Mouse (Mus musculus): Measurements from ENCODE around the gene Rtn4r. TPM values are rescaled to one million over a fixed set of nuclear protein-coding genes. Genes with fewer than 3 reads are reported as not detected.
A peak's percentile ranks its signal among the peaks of the same experiment; 100 is the strongest.

Gene Rtn4r
- polyA plus RNA-seq, 2 experiments: 7.6 to 17.3 TPM

DNA sequence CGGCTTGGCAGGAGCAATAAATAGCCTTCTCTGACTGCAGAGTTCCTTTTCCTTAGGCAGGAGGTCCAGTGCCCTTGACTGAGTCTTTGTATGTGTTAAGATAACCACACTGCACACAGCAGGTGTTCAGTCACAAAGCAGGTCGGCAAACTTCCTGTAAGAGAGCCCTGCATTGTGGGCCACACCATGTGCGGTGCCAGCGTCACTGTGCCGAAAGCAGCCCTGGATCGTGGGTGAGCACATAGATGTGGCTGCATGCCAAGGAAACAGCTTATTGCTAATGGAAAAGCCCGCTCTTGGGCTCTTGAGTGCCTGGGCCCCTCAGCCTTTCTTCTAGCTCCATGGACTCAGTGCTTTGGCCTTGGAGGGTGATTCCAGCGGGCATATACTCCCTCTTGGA, 16.8 kb downstream of the Rtn4r start:
- no peak for ATAC-seq (ENCODE audit: low FRiP score, low read depth)
- no peak for TF ChIP-seq POLR2A (IDR thresholded peaks at IDR 0.05; ENCODE audit: borderline replicate concordance, extremely low read depth, insufficient read depth, insufficient read length)

DNA sequence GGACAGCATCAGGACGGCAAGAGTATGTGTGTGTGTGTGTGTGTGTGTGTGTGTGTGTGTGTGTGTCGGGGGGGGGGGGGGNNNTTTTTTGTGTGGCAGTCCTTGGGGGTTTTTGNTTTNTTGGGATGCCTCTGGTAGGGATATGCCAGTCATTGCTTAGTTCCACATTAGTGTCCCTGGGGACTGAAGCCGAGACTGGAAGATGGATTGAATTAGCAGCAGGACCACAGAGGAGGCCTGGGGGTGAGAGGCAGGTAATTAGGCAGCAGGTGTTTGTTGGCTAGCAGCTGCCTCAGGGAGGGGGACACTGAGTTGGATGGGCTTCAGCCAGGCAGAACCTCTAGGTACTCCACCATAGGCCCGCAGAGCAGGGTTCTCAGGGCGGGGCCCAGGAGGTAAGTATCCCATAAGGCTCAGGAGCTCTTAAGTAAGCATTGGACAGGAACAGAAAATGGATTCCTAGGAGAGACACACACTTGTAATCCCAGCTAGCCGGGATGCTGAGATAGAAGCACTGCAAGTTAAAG, 18.0 kb downstream of the Rtn4r start:
- H3K4me3 ChIP-seq (replicated peaks; ENCODE audit: low read length): no peak overlapping the region
- TF ChIP-seq POLR2A (IDR thresholded peaks at IDR 0.05; ENCODE audit: borderline replicate concordance, extremely low read depth, insufficient read depth, insufficient read length): no peak
- H3K9ac ChIP-seq (ENCODE audit: low read depth, low read length, severe bottlenecking): no peak overlapping the region
- DNase-seq (ENCODE audit: low spot score) (no peak), ATAC-seq (ENCODE audit: low FRiP score, low read depth) (no peak)
- H3K36me3 ChIP-seq (ENCODE audit: control insufficient read depth, insufficient read depth, low read length): no peaks in the 10 kb centered on the region
- H3K9me3 ChIP-seq (ENCODE audit: control insufficient read depth, low read length): no peaks in the 10 kb centered on the region
- no peak overlapping the region for H3K27ac ChIP-seq (replicated peaks; ENCODE audit: low read depth, low read length)
- WGBS: 64% methylated on average over 5 of the region's 6 CpGs
- H3K27me3 ChIP-seq (ENCODE audit: control insufficient read depth, insufficient read depth, low read length): no peaks in the 10 kb centered on the region
- no peak overlapping the region for H3K4me2 ChIP-seq (replicated peaks; ENCODE audit: low read depth, low read length, severe bottlenecking)
- H3K4me1 ChIP-seq (ENCODE audit: control insufficient read depth, insufficient read depth, low read length): peaks cover 27% of the 10 kb centered on the region

More for the DNA sequence above, 16.8 kb downstream of the Rtn4r start:
- H3K4me3 ChIP-seq (replicated peaks; ENCODE audit: low read length): no peak overlapping the region
- DNase-seq (ENCODE audit: low spot score): peak; percentile 68
- H3K9me3 ChIP-seq (ENCODE audit: control insufficient read depth, low read length): no peaks in the 10 kb centered on the region
- H3K4me2 ChIP-seq (replicated peaks; ENCODE audit: low read depth, low read length, severe bottlenecking): no peak overlapping the region
- H3K36me3 ChIP-seq (ENCODE audit: control insufficient read depth, insufficient read depth, low read length): no peaks in the 10 kb centered on the region
- no peaks in the 10 kb centered on the region for H3K27me3 ChIP-seq (ENCODE audit: control insufficient read depth, insufficient read depth, low read length)
- peaks cover 19% of the 10 kb centered on the region for H3K4me1 ChIP-seq (ENCODE audit: control insufficient read depth, insufficient read depth, low read length)
- 54% methylated on average over 8 of the region's 8 CpGs for WGBS
- H3K27ac ChIP-seq (replicated peaks; ENCODE audit: low read depth, low read length): no peak overlapping the region
- no peak overlapping the region for H3K9ac ChIP-seq (ENCODE audit: low read depth, low read length, severe bottlenecking)

DNA sequence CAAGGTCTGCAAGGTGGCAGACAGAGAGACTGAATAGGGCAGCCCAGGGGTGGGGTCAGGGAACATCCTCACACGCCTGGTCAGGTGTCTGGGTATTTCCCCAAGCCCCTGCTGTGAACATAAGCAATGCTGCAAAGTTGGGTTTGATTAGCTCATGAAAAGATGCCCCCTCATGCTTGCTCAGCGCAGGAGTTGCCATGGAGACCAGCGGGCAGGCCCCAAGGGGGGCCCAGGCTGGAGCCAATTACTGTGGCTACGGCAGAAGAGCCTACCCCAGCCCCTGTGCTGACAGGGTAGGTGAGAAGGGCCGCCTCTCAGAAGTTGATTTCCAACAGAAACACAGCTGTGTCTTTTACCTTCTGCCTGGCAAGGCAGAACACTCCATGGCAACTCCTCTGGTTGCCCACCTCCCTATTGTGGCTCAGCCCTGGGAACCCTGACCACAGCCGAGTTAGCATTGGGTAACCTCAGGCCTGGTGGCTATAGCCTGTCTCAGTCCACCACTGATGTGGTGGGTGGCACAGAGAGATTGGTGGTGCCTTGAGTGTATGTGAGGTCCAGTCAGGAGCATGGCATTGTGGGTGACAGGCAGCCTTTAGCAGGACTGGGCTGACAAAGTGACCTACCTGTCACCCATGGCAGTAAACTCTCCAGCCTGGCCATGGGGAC, 20.9 kb downstream of the Rtn4r start:
- Histone ChIP-seq H3K4me2 (replicated peaks; ENCODE audit: low read depth, low read length, severe bottlenecking) (no peak overlapping the region), H3K27me3 (ENCODE audit: control insufficient read depth, insufficient read depth, low read length) (no peaks in the 10 kb centered on the region), H3K36me3 (ENCODE audit: control insufficient read depth, insufficient read depth, low read length) (0 out of 2 replicates have a peak, but pooled peaks cover 6% of the 10 kb centered on the region), H3K27ac (replicated peaks; ENCODE audit: low read depth, low read length) (no peak overlapping the region), H3K4me3 (replicated peaks; ENCODE audit: low read length) (no peak overlapping the region), H3K9ac (ENCODE audit: low read depth, low read length, severe bottlenecking) (no peak overlapping the region), H3K4me1 (ENCODE audit: control insufficient read depth, insufficient read depth, low read length) (peaks cover 33% of the 10 kb centered on the region), H3K9me3 (ENCODE audit: control insufficient read depth, low read length) (no peaks in the 10 kb centered on the region)
- ATAC-seq (ENCODE audit: low FRiP score, low read depth): no peak; the same call in 1 of the 2 replicates
- 17% methylated on average over 6 of the region's 6 CpGs for WGBS
- no peak for DNase-seq (ENCODE audit: low spot score)
- TF ChIP-seq POLR2A (IDR thresholded peaks at IDR 0.05; ENCODE audit: borderline replicate concordance, extremely low read depth, insufficient read depth, insufficient read length): no peak

DNA sequence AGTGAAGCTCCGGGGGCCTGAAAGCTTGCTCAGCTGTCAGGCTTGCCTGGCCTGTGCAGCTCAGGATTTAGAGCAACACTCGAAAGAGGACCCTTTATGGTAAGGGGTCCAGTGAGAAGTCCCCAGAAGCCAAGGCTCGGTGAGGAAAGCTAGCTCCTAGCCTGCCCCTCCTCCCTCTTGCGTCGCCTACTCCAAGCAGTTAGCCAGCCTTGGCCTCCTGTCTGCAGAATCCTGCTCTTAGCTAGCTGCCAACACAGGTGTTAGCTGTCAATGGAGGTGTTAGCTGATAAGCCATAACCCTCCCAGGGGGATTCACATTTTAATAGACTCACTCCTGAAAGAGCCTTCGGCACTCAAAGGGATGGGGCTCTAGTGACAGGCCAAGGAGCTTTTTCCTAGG, 21.8 kb downstream of the Rtn4r start:
- no peak for ATAC-seq (ENCODE audit: low FRiP score, low read depth)
- peak; percentile 31 for DNase-seq (ENCODE audit: low spot score)
- no peaks in the 10 kb centered on the region for H3K27me3 ChIP-seq (ENCODE audit: control insufficient read depth, insufficient read depth, low read length)
- no peak for TF ChIP-seq POLR2A (IDR thresholded peaks at IDR 0.05; ENCODE audit: borderline replicate concordance, extremely low read depth, insufficient read depth, insufficient read length)
- 0 out of 2 replicates have a peak, but pooled peaks cover 6% of the 10 kb centered on the region for H3K36me3 ChIP-seq (ENCODE audit: control insufficient read depth, insufficient read depth, low read length)
- H3K4me1 ChIP-seq (ENCODE audit: control insufficient read depth, insufficient read depth, low read length): peaks cover 37% of the 10 kb centered on the region
- no peak overlapping the region for H3K4me3 ChIP-seq (replicated peaks; ENCODE audit: low read length)
- H3K27ac ChIP-seq (replicated peaks; ENCODE audit: low read depth, low read length): no peak overlapping the region
- H3K9me3 ChIP-seq (ENCODE audit: control insufficient read depth, low read length): no peaks in the 10 kb centered on the region
- WGBS: 37% methylated on average over 6 of the region's 6 CpGs
- H3K4me2 ChIP-seq (replicated peaks; ENCODE audit: low read depth, low read length, severe bottlenecking): no peak overlapping the region
- no peak overlapping the region for H3K9ac ChIP-seq (ENCODE audit: low read depth, low read length, severe bottlenecking)

DNA sequence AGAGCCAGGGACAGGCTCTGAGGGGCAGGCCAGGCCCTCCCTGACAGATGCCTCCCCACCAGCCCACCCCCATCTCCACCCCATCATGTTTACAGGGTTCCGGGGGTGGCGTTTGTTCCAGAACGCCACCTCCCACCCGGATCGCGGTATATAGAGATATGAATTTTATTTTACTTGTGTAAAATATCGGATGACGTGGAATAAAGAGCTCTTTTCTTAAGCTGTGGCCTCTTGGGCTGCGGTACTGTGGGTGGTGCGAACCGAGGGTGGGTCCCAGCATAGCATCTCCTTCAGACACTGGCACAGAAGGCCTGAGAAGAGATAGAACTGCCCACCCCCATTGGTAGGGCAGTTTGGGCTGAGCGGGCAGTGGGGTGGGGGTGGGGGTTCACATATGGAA, 24.7 kb downstream of the Rtn4r start:
- Histone ChIP-seq H3K4me3 (replicated peaks; ENCODE audit: low read length) (no peak overlapping the region), H3K4me2 (replicated peaks; ENCODE audit: low read depth, low read length, severe bottlenecking) (no peak overlapping the region), H3K9ac (ENCODE audit: low read depth, low read length, severe bottlenecking) (no peak overlapping the region), H3K9me3 (ENCODE audit: control insufficient read depth, low read length) (no peaks in the 10 kb centered on the region), H3K36me3 (ENCODE audit: control insufficient read depth, insufficient read depth, low read length) (0 out of 2 replicates have a peak, but pooled peaks cover 6% of the 10 kb centered on the region), H3K4me1 (ENCODE audit: control insufficient read depth, insufficient read depth, low read length) (peaks cover 51% of the 10 kb centered on the region), H3K27ac (replicated peaks; ENCODE audit: low read depth, low read length) (no peak overlapping the region), H3K27me3 (ENCODE audit: control insufficient read depth, insufficient read depth, low read length) (no peaks in the 10 kb centered on the region)
- no peak for TF ChIP-seq POLR2A (IDR thresholded peaks at IDR 0.05; ENCODE audit: borderline replicate concordance, extremely low read depth, insufficient read depth, insufficient read length)
- DNase-seq (ENCODE audit: low spot score) (no peak), ATAC-seq (ENCODE audit: low FRiP score, low read depth) (no peak)
- WGBS: 83% methylated on average over 12 of the region's 12 CpGs

All from limb, embryonic 14.5 days (tissue).